Comparison of ENCODE assay signal across 11 mouse cellular contexts in genomic region chr11:48850240-48850639, GRCm38 (mm10).
"Had no signal": no experiment of that assay in that cellular context is flagged by ENCODE, and none has a peak within 500 bp of the region (broad histone marks: within the 10 kb centered on the region; RNA-seq: fewer than 3 reads in every experiment).

No protein-coding gene starts in this region.

- DNase-seq: kidney, adult 8-10 months; kidney, postnatal 25 days; lung, adult 2 months; lung, postnatal 36 days; right cerebral cortex, postnatal 14 days; thymus, postnatal 36 days had no signal

- H3K9ac ChIP-seq: liver, embryonic 15.5 days; stomach, embryonic 15.5 days had no signal

- H3K36me3 ChIP-seq: limb, embryonic 10.5 days; liver, embryonic 15.5 days; stomach, embryonic 15.5 days had no signal

- H3K4me3 ChIP-seq: left cerebral cortex, adult 2 months; liver, embryonic 15.5 days; stomach, embryonic 15.5 days had no signal

- H3K27ac ChIP-seq: left cerebral cortex, adult 2 months; limb, embryonic 10.5 days; liver, embryonic 15.5 days; stomach, embryonic 15.5 days had no signal

- H3K9me3 ChIP-seq: limb, embryonic 10.5 days; liver, embryonic 15.5 days; stomach, embryonic 15.5 days had no signal

- ATAC-seq: midbrain, embryonic 16.5 days had no signal

- H3K4me2 ChIP-seq: liver, embryonic 15.5 days had no signal

- H3K27me3 ChIP-seq: stomach, embryonic 15.5 days had no signal
